Mouse (Mus musculus) c-Kit-positive CD71-negative TER-119-negative erythroid progenitor cells, embryonic 14.5 days (primary cell): ENCODE data around the gene Atp6v1g2.

Source experiments
- DNase-seq: peaks from one replicate; pipeline ENCODE4 v3.0.0-alpha.2; 2013; ENCODE audit warnings: low read depth

Gene Atp6v1g2

GRCm38 (mm10) chr17:35255301-35255700 lies 21.8 kb downstream of the Atp6v1g2 start:
- no peak for DNase-seq

DNA sequence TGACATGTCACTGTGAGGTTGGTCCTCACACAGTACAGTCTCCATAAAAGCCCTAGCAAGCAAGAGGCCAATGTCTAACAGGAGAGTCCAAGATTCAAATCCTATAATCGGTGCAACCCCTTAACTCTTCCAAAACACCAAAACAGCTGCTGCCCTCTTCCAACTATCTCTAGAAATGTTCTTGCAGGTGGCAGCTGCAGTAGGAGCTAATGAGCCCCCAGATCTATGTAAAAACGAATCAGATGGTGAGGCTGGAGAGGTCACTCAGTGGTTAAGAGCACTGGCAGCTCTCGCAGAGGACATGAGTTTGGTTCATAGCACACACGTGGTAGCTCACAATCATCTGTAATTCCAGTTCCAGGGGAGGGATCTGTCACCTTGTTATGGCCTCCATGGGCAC lies 22.2 kb downstream of the Atp6v1g2 start:
- DNase-seq, result no peak

DNA sequence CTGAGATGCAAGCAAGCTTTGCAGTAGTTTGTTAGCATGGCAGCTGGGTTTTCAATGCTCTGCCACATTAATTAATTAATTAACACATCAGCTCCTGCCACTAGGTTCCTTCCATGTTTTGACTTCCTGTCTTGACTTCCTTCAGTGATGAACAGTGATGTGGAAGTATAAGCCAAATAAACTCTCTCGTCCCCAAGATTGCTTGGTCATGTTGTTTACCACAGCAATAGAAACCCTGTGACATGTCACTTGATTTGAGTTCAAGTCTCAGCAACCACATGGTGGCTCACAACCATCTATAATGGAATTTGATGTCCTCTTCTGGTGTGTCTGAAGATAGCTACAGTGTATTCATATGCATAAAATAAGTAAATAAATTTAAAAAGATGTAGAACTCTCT lies 23.9 kb downstream of the Atp6v1g2 start:
- DNase-seq, result no peak

GRCm38 (mm10) chr17:35257824-35258491 lies 24.5 kb downstream of the Atp6v1g2 start:
- peak; percentile 96 for DNase-seq

- DNase-seq, result peak; percentile 86
These were observed 25.3 kb downstream of the Atp6v1g2 start for GRCm38 (mm10) chr17:35258492-35259478.

GRCm38 (mm10) chr17:35259621-35260020 lies 26.2 kb downstream of the Atp6v1g2 start:
- no peak for DNase-seq

DNA sequence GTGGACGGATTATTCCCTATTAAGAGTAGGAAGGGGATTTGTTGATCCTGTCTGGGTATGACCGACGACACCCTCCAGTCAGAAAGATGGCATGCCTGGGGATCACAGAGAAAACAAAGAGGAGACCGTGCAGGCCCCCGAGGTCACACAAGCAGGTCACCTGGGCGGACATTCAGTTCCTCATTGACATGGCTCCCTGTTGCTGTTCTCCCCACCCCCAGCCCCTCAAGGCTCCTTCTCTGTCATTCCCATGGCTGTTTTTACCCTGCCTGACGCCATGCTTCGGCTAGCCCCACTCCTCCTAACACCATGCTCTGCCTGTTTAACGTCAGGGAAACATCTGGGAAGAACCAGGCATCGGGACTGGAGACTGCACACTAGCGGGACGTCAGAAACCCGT lies 28.2 kb downstream of the Atp6v1g2 start:
- no peak for DNase-seq

DNA sequence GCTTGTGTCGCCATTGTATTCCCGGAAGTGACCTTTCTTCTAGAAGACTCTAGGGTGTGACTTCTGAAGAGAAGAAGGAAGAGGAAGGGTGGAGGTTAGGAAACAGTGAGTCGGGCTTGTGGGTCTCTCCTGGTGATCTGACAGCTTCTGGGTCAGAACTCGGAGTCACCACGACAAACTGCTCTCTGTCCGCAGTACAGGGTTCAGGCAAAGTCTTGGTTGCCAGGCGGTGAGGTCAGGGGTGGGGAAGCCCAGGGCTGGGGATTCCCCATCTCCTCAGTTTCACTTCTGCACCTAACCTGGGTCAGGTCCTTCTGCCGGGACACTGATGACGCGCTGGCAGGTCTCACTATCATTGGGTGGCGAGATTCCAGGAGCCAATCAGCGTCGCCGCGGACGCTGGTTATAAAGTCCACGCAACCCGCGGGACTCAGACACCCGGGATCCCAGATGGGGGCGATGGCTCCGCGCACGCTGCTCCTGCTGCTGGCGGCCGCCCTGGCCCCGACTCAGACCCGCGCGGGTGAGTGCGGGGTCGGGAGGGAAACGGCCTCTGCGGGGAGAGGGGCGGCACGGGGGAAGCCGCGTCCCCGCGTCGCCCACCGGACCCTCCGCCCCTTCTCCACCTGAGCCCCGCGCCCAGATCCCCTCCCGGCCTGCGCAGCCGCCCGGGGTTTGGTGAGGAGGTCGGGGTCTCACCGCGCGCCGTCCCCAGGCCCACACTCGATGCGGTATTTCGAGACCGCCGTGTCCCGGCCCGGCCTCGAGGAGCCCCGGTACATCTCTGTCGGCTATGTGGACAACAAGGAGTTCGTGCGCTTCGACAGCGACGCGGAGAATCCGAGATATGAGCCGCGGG lies 29.4 kb downstream of the Atp6v1g2 start, which contains the start of gene H2-D1:
Gene H2-D1, plus strand, starts transcription at position 67 of the 859 bp plus-strand sequence.
- peak; percentile 100 for DNase-seq

DNA sequence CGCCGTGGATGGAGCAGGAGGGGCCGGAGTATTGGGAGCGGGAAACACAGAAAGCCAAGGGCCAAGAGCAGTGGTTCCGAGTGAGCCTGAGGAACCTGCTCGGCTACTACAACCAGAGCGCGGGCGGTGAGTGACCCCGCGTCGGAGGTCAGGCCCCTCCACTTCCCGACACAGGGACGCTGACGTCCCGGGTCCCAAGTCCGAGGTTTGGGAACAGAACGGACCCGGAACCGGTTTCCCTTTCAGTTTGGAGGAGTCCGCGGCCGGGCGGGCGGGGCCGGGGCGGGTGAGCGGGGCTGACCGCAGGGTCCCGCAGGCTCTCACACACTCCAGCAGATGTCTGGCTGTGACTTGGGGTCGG lies 30.0 kb downstream of the Atp6v1g2 start:
- DNase-seq, result no peak

DNA sequence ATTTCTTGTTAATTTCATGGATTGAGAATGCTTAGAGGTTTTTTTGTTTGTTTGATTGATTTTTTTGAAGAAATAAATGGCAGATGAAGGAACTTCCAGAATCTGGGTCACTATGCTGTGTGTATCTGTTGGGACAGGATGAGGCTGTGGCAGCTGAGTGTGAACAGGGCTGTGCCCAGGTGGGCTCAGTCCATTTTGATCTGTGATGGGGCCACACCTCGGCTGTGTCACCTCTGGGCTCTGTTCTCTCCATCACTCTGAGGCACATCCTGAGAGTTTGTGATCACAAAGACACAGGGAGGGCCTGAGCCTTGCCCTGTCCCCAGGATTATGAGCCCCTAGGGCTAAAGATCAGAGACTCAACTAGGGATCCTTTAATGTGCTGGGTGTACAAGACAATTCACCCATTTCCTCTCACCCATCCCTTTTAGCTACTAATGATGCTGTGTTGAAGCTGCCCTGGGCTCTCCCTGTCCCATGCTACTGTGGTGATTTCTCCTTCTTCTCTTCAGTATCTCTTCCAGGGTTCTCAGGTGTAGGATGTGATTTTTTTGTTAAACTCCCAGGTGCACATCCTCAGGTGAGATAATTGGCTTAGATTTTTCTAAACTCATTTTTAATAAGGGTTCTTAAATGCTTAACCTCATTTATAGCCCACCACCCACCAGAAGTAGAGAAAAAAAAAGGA lies 34.1 kb downstream of the Atp6v1g2 start:
- no peak for DNase-seq

DNA sequence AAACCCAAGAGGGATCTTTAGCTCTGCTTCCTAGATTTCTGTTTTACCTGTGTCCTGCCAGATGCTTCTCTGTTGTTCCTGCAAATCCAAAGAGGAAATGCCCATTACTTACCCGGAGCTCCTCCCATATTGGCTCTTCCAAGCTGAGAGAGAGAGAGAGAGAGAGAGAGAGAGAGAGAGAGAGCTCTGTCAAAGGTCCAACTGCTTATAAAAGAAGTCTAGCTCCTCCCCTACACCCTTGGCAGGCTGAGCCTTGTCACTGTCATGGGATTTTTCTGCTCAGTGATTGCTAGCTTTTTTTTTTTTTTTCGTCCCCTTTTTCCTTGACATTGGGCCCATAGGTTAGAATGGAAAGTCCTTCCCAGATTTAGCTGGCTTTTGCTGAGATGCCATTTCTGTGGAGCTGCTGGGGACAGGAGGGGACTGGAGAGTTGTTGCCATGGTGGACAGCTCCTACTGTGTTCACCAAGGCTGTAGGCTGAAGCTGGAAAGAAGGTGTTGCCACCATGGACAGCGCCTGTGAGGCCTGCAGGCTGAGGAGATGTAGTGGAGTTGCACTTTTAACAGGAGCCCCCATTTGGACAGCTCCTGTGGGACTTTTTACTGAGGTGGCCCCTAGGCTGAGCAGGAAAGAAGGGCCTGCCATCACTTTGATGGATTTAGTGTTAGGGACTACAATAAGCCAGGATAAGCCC lies 36.3 kb downstream of the Atp6v1g2 start:
- peak; percentile 61 for DNase-seq

- DNase-seq, result no peak
These were observed 38.8 kb downstream of the Atp6v1g2 start for GRCm38 (mm10) chr17:35272249-35272648.

DNA sequence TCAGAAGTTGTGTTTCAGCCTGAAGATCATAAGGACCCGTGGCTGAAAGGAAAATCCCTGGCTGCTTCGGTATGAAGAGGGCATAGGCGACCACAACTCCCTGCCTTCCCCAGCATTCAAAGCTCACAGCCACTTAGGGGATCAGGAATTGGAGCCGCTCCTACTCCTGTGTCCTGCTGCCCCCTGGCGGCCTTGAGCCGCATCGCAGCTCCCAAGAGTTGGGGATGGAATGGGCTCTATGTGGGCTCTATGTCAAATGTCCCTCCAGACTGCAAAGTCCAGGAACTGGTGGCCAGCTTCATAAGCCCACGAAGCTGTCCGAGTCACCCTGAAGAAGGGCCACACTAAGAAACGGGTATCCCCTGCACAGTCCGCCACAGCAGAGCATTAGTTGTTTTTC lies 41.3 kb downstream of the Atp6v1g2 start:
- peak; percentile 79 for DNase-seq

DNA sequence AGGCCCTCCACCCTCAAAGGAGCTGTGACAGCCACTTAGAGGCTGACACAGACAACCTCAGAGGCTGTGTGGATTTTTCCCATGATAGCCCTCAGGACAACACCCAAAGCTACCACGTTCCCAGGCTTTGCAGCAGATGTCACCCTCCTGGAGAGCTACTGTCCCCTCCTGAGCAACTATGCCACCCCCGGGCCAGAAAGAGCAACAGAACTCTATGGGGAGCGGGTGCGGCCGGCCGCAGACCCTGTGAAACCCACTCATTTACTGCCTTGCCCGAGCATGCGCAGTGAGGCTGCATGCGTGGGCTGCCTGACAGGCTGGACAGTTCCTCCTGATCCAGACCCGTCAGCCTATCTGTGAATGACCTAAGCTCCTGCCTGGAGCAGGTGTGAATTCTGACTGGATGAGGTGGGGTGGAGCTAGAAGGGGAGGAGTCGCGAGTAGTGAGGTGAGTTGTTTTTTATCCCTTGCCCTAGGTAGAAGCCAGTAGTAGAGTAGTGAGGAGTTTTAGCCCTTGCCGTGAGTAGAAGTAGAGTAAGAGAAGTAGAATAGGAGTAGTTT lies 42.9 kb downstream of the Atp6v1g2 start:
- no peak for DNase-seq

- DNase-seq, result no peak
These were observed 44.6 kb downstream of the Atp6v1g2 start for GRCm38 (mm10) chr17:35278049-35278448.

DNA sequence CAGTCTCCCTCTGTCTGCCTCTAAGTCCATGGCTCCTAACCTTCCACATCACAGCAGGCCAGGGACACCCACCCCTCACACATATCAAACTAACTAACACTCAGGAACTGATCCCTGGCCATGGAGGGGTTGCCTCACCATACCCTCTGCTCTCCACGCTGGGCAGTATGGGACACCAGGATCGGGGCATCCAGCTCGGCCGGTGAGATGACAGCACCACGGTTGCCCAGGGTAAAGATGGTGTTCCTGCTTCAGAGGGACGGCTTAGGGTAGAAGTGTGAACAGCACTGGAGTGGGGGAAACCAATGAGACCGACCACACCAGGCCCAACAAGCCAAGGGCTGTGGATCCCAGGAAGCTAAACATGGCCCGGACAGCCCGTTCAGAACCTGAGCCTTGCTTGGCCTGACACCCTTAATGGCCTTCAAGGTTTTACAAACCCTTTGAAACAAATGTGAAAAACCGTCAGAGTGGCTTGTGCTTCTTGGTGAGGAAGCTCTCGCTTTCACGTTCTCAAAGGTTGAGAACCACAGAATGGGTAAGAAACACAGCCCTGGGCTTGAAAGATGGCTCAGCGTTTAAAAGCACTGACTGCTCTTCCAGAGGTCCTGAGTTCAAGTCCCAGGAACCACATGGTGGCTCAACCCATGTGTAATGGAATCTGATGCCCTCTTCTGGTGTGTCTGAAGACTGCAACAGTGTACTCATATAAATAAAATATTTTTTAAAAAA lies 45.7 kb downstream of the Atp6v1g2 start:
- DNase-seq, result no peak

DNA sequence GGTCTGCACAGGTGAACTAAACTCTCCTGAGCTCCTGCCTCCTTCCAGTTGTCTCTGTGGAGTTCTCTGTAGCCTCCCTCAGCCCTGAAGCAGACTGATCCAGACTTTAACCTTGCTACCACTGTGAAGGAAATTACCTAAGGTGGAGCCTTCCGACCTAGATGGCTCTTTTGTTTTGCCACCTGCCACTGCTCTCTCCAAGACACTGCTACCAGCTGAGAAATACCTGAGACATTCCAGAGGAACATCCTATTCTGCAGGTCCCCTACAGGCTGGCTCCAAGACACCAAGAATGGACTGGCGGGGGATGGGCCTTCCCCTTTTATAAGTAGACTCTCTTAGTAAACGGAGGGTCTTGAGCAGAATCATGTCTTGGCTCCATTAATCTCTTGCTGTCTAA lies 46.8 kb downstream of the Atp6v1g2 start:
- no peak for DNase-seq

DNA sequence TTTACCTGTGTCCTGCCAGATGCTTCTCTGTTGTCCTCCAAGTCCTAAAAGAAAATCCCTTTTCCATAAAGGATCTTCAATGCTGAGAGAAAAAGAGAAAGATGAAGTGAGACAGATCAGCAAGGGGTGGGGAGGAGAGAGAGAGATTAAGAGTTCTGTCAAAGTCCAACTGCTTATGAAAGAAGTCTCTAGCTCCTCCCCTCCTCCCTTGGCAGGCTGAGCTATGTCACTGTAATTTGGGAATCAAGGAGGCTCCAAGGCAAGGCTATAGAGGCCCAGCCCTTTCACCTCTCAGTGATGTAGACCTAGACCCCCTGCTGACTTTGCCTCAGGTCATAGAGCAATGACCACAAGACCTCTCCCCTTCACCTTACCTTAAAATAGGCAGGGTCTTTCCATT lies 52.0 kb downstream of the Atp6v1g2 start:
- DNase-seq, result no peak
